Mouse (Mus musculus): ENCODE measurements around the gene Kpnb1.

DNA sequence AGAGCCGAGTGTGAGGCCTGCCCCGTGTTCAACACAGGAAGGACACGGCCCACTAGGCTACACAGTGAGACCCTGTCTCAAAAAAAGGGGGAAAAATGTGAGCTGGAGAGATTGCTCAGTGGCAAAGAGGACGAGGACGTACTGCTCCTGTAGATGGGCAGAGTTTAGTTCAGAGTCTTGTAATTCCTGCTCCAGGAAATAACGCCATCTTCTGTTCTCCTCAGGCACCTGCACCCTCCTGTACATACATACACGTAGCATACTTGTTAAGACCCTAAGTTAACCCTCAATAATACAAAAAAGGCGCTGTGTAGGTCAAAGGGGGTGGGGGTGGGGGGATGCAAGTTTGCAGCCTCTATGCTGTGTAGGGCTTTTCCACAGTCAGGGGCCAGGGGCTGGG, 9.3 kb upstream of the Kpnb1 start:
- TF ChIP-seq CTCF (IDR thresholded peaks at IDR 0.05; ENCODE audit: extremely low read depth, insufficient read depth, insufficient read length, insufficient replicate concordance) = no peak
- no peak for TF ChIP-seq POLR2A (IDR thresholded peaks at IDR 0.05; ENCODE audit: low read depth, low read length)
